Mouse (Mus musculus): Measurements from ENCODE around the gene Tnxb.
"Not testable (repeated sequence)": the region's sequence is repeated elsewhere in the genome, so short reads cannot be mapped to it uniquely, and the experiment has no call there.

Tnxb gene

GRCm38 (mm10) chr17:34743719-34744118 lies 73.4 kb downstream of the Tnxb start, which contains the start of gene C4b:
Gene C4b, minus strand, starts transcription at chr17:34743882.
- no peak for DNase-seq

GRCm38 (mm10) chr17:34744206-34744605 lies 73.9 kb downstream of the Tnxb start:
- DNase-seq, result no peak

- not testable (repeated sequence) for DNase-seq
Measured at GRCm38 (mm10) chr17:34744611-34745010, 74.3 kb downstream of the Tnxb start.

- not testable (repeated sequence) for DNase-seq
Measured at GRCm38 (mm10) chr17:34745166-34745565, 74.8 kb downstream of the Tnxb start.

- DNase-seq, result no peak
Measured at GRCm38 (mm10) chr17:34746531-34746930, 76.2 kb downstream of the Tnxb start.

GRCm38 (mm10) chr17:34761471-34761870 lies 91.1 kb downstream of the Tnxb start:
- no peak for DNase-seq
